Mouse (Mus musculus) bone marrow, adult 2 months (tissue): ENCODE results near the gene Camk2g. TPM values are rescaled to one million over a fixed set of nuclear protein-coding genes. Genes with fewer than 3 reads are reported as not detected.
A peak's percentile ranks its signal among the peaks of the same experiment; 100 is the strongest.

Experiments
- H3K27ac ChIP-seq: fragments of 200-500 bp; 2 replicates; pipeline ENCODE4 v1.5.1; 2012; ENCODE audit warnings: low read depth, mild to moderate bottlenecking, control low read depth, inconsistent platforms, low read length; ENCODE audit not compliant: control insufficient read depth, poor library complexity, insufficient read depth
- H3K4me1 ChIP-seq: fragments of 200-500 bp; 2 replicates; pipeline ENCODE4 v1.6.1; 2011; ENCODE audit warnings: low read length; ENCODE audit not compliant: control insufficient read depth, insufficient read depth
- H3K4me3 ChIP-seq: fragments of 200-500 bp; replicated peaks from 2 replicates; pipeline ENCODE3; 2011; ENCODE audit warnings: mild to moderate bottlenecking, low read depth, low read length, control low read depth; ENCODE audit not compliant: control insufficient read depth
- CTCF ChIP-seq: fragments of 200-500 bp; IDR thresholded peaks from 2 replicates; pipeline ENCODE4 v1.5.1; 2011; ENCODE audit warnings: low read length, control low read depth; ENCODE audit not compliant: control insufficient read depth, insufficient read depth
- POLR2A ChIP-seq: fragments of 200-500 bp; IDR thresholded peaks from 2 replicates; pipeline ENCODE4 v1.6.1; 2011; ENCODE audit warnings: low read depth, mild to moderate bottlenecking, control low read depth, low read length, borderline replicate concordance; ENCODE audit not compliant: control insufficient read depth
- WGBS: fragments of 180-500 bp; shearing (Covaris S2); methylation state at CpG from one replicate; pipeline ENCODE4 v1.1.7; 2018; 5-methylcytosine and 5-hydroxymethylcytosine counted together
- polyA plus RNA-seq: library from polyadenylated mRNA; stranded (reverse); fragments of >200 nt; gene quantifications from 2 replicates; pipeline ENCODE4 v1.2.4, GENCODE M21; 2011; ENCODE audit warnings: low replicate concordance; ENCODE audit not compliant: missing spikeins, insufficient read depth, insufficient read length

Gene Camk2g
- polyA plus RNA-seq, 1 experiment, result 13.8 TPM

GRCm38 (mm10) chr14:20694185-20694883, 99.6 kb downstream of the Camk2g start:
- Histone ChIP-seq H3K4me1 (peaks cover 8% of the 10 kb centered on the region), H3K4me3 (peak overlapping the region; percentile 86), H3K27ac (peak overlapping the region; percentile 94)
- TF ChIP-seq CTCF, result no peak
- TF ChIP-seq POLR2A, result no peak
- WGBS, result 35% methylated on average over 13 of the region's 13 CpGs

GRCm38 (mm10) chr14:20693589-20694101, 100.2 kb downstream of the Camk2g start:
- Histone ChIP-seq H3K27ac (no peak overlapping the region), H3K4me1 (peaks cover 8% of the 10 kb centered on the region), H3K4me3 (no peak overlapping the region)
- WGBS, result 83% methylated on average over 10 of the region's 10 CpGs
- no peak for TF ChIP-seq POLR2A

DNA sequence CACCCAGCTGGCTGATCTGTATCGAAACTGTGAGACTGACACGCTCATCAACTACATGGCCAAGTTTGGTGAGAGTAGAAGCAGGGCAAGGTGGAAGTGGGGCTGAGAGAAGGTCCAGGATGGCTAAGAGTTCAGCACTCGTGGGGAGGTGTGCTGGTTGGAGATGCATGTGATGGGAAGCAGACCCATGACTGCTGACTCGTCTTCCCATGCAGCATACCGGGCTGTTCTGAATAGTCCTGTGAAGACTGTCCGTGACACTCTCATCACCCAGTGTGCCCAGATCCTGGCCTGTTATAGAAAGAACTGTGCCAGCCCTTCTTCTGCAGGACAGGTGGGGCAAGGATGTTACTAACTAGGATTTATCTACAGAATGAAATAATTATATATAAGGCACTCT, 102.1 kb downstream of the Camk2g start:
- no peak overlapping the region for H3K4me3 ChIP-seq
- TF ChIP-seq POLR2A, result no peak
- no peak for TF ChIP-seq CTCF
- 82% methylated on average over 6 of the region's 6 CpGs for WGBS
- H3K4me1 ChIP-seq, result peaks cover 7% of the 10 kb centered on the region
- H3K27ac ChIP-seq, result no peak overlapping the region

- no peak overlapping the region for H3K27ac ChIP-seq
- WGBS, result 86% methylated on average over 2 of the region's 2 CpGs
- no peak overlapping the region for H3K4me3 ChIP-seq
- no peak for TF ChIP-seq CTCF
- no peak for TF ChIP-seq POLR2A
- H3K4me1 ChIP-seq, result peaks cover 2% of the 10 kb centered on the region; the same call in 1 of the 2 replicates
Observed at GRCm38 (mm10) chr14:20689009-20689408, 104.9 kb downstream of the Camk2g start.

DNA sequence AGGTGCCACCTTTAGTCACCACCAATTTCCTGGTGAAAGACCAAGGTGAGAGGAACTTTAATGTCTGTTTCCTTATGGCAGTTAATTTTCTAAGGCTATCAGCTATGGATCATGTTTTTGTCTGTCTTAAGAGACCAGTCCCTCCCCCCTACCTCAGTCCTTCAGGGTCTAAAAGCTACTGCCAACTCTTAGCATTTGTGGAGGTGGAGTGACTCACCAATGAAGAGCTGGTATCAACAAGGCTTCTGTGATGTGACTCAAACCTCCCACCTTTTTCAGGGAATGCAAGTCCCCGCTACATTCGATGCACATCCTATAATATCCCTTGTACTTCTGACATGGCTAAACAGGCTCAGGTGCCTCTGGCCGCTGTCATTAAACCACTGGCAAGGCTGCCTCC, 107.3 kb downstream of the Camk2g start:
- TF ChIP-seq POLR2A, result no peak
- TF ChIP-seq CTCF, result no peak
- no peak overlapping the region for H3K27ac ChIP-seq
- WGBS, result 98% methylated on average over 3 of the region's 3 CpGs

More for the DNA sequence above, 107.3 kb downstream of the Camk2g start:
- H3K4me3 ChIP-seq, result no peak overlapping the region
- peaks cover 2% of the 10 kb centered on the region; the same call in 1 of the 2 replicates for H3K4me1 ChIP-seq

Other genes with a start within 250 kb of the Camk2g start
- gene Ppp3cb, start 247.5 kb downstream of the Camk2g start, polyA plus RNA-seq, result 23.8 and 35.0 TPM in 2 replicates
- gene Usp54, start 153.0 kb downstream of the Camk2g start, polyA plus RNA-seq, result 2.2 and 6.4 TPM in 2 replicates
- 4.7 TPM in 1 of 2 replicates, not detected in the other for gene Myoz1, start 137.5 kb downstream of the Camk2g start, polyA plus RNA-seq
- 0.70 TPM in 1 of 2 replicates, not detected in the other for gene Synpo2l, start 125.7 kb downstream of the Camk2g start, polyA plus RNA-seq
- 29.8 and 49.6 TPM in 2 replicates for gene Sec24c, start 119.8 kb downstream of the Camk2g start, polyA plus RNA-seq
- gene Fut11, start 99.1 kb downstream of the Camk2g start, polyA plus RNA-seq, result 3.6 and 5.8 TPM in 2 replicates
- gene Chchd1, start 91.1 kb downstream of the Camk2g start, polyA plus RNA-seq, result 44.3 and 106 TPM in 2 replicates
- 48.8 and 105 TPM in 2 replicates for gene Zswim8, start 86.5 kb downstream of the Camk2g start, polyA plus RNA-seq
- 21.1 and 50.0 TPM in 2 replicates for gene Ndst2, start 59.5 kb downstream of the Camk2g start, polyA plus RNA-seq
- 1.8 and 6.9 TPM in 2 replicates for gene Plau, start 42.6 kb upstream of the Camk2g start, polyA plus RNA-seq
- 31.5 and 59.2 TPM in 2 replicates for gene Vcl, start 135.3 kb upstream of the Camk2g start, polyA plus RNA-seq